Mouse (Mus musculus): ENCODE measurements around the gene Ifnk. TPM values are rescaled to one million over a fixed set of nuclear protein-coding genes. Genes with fewer than 3 reads are reported as not detected.
A peak's percentile ranks its signal among the peaks of the same experiment; 100 is the strongest.

Gene Ifnk
- total and polyA plus RNA-seq, 3 experiments, result not detected

GRCm38 (mm10) chr4:35145726-35146125, 6.1 kb upstream of the Ifnk start:
- Histone ChIP-seq H3K4me3 (replicated peaks in 1 of 3; ENCODE audit: low read depth in 2 of 3, low read length in 2 of 3, poor library complexity in 1 of 3) (peak overlapping the region in 1 of 3 experiments; percentile 16), H3K79me2 (replicated peaks; ENCODE audit: control insufficient read depth, extremely low read depth, insufficient read depth, poor library complexity, severe bottlenecking) (peaks cover 6% of the 10 kb centered on the region), H3K27ac (ENCODE audit: insufficient read depth, low read depth) (peak overlapping the region; percentile 60; the same call in 1 of the 2 replicates), H3K4me1 (ENCODE audit: control insufficient read depth in 1 of 2, insufficient read depth in 2 of 2) (peaks cover 12 to 46% of the 10 kb centered on the region in 2 experiments), H3K4me2 (ENCODE audit: insufficient read depth, low read depth, poor library complexity, severe bottlenecking) (peak overlapping the region; percentile 95), H3K9ac (ENCODE audit: insufficient read depth, low read depth) (0 out of 2 replicates have a peak overlapping the region, but pooled peaks have one; percentile 18), H3K27me3 (replicated peaks) (no peaks in the 10 kb centered on the region), H3K36me3 (replicated peaks in 1 of 2; ENCODE audit: control insufficient read depth in 1 of 2, insufficient read depth in 1 of 2, low read length in 1 of 2) (peaks cover 0 to 20% of the 10 kb centered on the region in 2 experiments), H3K9me3 (replicated peaks; ENCODE audit: low read length) (no peaks in the 10 kb centered on the region)
- TF ChIP-seq JUN (IDR thresholded peaks at IDR 0.05; ENCODE audit: insufficient read depth, low read depth, low read length) (peak; percentile 17; the same call in 1 of the 2 replicates), SMC3 (IDR thresholded peaks at IDR 0.05; ENCODE audit: low read depth, low read length) (no peak), GABPA (IDR thresholded peaks at IDR 0.05; ENCODE audit: insufficient replicate concordance, low read depth, low read length) (no peak), TBP (conservative IDR thresholded peaks at IDR 0.05; ENCODE audit: low read depth, low read length) (no peak), CTCF (conservative IDR thresholded peaks at IDR 0.05 in 1 of 2, IDR thresholded peaks at IDR 0.05 in 1 of 2; ENCODE audit: low read depth in 2 of 2, low read length in 2 of 2) (no peak), MYC (IDR thresholded peaks at IDR 0.05; ENCODE audit: low read depth, low read length) (no peak; the same call in 1 of the 2 replicates), PAX5 (IDR thresholded peaks at IDR 0.05; ENCODE audit: low read length) (no peak), USF1 (IDR thresholded peaks at IDR 0.05; ENCODE audit: low read depth, low read length) (no peak), ZC3H11A (IDR thresholded peaks at IDR 0.05; ENCODE audit: low read depth, low read length) (no peak), ZKSCAN1 (IDR thresholded peaks at IDR 0.05; ENCODE audit: borderline replicate concordance, low read depth, low read length) (no peak), HCFC1 (IDR thresholded peaks at IDR 0.05; ENCODE audit: low read depth, low read length) (no peak), CHD1 (IDR thresholded peaks at IDR 0.05; ENCODE audit: low read depth, low read length) (no peak), MEF2A (IDR thresholded peaks at IDR 0.05; ENCODE audit: borderline replicate concordance, low read depth, low read length) (0 out of 2 replicates have a peak, but pooled peaks have one; percentile 17), NELFE (IDR thresholded peaks at IDR 0.05; ENCODE audit: low read depth, low read length) (no peak), POLR2A (IDR thresholded peaks at IDR 0.05; ENCODE audit: low read depth, low read length) (no peak), TCF12 (IDR thresholded peaks at IDR 0.05; ENCODE audit: low read depth, low read length) (peak; percentile 31; the same call in 1 of the 2 replicates), KAT2A (IDR thresholded peaks at IDR 0.05; ENCODE audit: insufficient replicate concordance, low read length) (no peak), CHD2 (IDR thresholded peaks at IDR 0.05; ENCODE audit: low read length) (no peak), EP300 (IDR thresholded peaks at IDR 0.05; ENCODE audit: low read length) (peak; percentile 34; the same call in 1 of the 2 replicates), UBTF (IDR thresholded peaks at IDR 0.05; ENCODE audit: low read depth, low read length) (no peak), ETS1 (conservative IDR thresholded peaks at IDR 0.05; ENCODE audit: low read depth, low read length) (peak; percentile 80), IRF4 (IDR thresholded peaks at IDR 0.05; ENCODE audit: low read depth, low read length) (no peak), MAZ (IDR thresholded peaks at IDR 0.05; ENCODE audit: low read depth, low read length) (no peak), RAD21 (IDR thresholded peaks at IDR 0.05; ENCODE audit: low read depth, low read length) (no peak), POLR2AphosphoS2 (IDR thresholded peaks at IDR 0.05; ENCODE audit: low read depth, low read length) (no peak), MAX (IDR thresholded peaks at IDR 0.05; ENCODE audit: low read length) (peak; percentile 59; the same call in 1 of the 2 replicates), NRF1 (IDR thresholded peaks at IDR 0.05; ENCODE audit: low read depth, low read length) (no peak), ZMIZ1 (IDR thresholded peaks at IDR 0.05; ENCODE audit: low read depth, low read length) (no peak), MAFK (IDR thresholded peaks at IDR 0.05; ENCODE audit: insufficient replicate concordance, low read length) (0 out of 2 replicates have a peak, but pooled peaks have one; percentile 22), E2F4 (IDR thresholded peaks at IDR 0.05; ENCODE audit: insufficient replicate concordance, low read depth, low read length) (no peak), ELF1 (IDR thresholded peaks at IDR 0.05; ENCODE audit: low read depth, low read length) (no peak), BHLHE40 (IDR thresholded peaks at IDR 0.05; ENCODE audit: low read depth, low read length) (peak; percentile 97), JUND (conservative IDR thresholded peaks at IDR 0.05; ENCODE audit: low read depth, low read length) (peak; percentile 33; the same call in 1 of the 2 replicates), USF2 (conservative IDR thresholded peaks at IDR 0.05; ENCODE audit: low read depth, low read length) (no peak), MXI1 (IDR thresholded peaks at IDR 0.05; ENCODE audit: low read depth, low read length) (no peak), RCOR1 (conservative IDR thresholded peaks at IDR 0.05; ENCODE audit: low read depth, low read length) (0 out of 2 replicates have a peak, but pooled peaks have one; percentile 30), SIN3A (IDR thresholded peaks at IDR 0.05; ENCODE audit: low read length) (no peak), ZNF384 (IDR thresholded peaks at IDR 0.05; ENCODE audit: low read depth, low read length) (no peak)
- dilution Hi-C loops (cut with MboI; ENCODE audit: extremely low pct_ligation_motif_present, extremely low pct_unique_long_range_greater_than_20kb, low sequenced_read_pairs) (no loop called here), in situ Hi-C loops (cut with MboI; ENCODE audit: low pct_ligation_motif_present, low pct_unique_long_range_greater_than_20kb, low sequenced_read_pairs) (loop anchor here (10.0 kb wide), 1 partner anchor 81 kb away; no protein-coding TSS in a partner anchor)
- DNase-seq (ENCODE audit: extremely low read depth), result peak; percentile 57

Data from CH12.LX (cell line).